Mouse (Mus musculus): ENCODE measurements around the gene Ssbp3.

- TF ChIP-seq POLR2A (IDR thresholded peaks at IDR 0.05; ENCODE audit: extremely low read depth, insufficient read depth, low read length) (no peak), CTCF (IDR thresholded peaks at IDR 0.05; ENCODE audit: low read depth, low read length) (no peak)
These were observed 165.0 kb downstream of the Ssbp3 start for GRCm38 (mm10) chr4:107075456-107075855.
